Mouse (Mus musculus) CH12.LX (cell line): ENCODE measurements at regions not wholly inside any gene's neighbourhood (a gene's known extent, or its start where the extent isn't known, plus 50 kb on each side); places are given as distances from the start of the nearest gene placed in this dataset.

Experiments
- DNase-seq: peaks from one replicate; pipeline ENCODE4 v3.0.0-alpha.2; 2013; ENCODE audit errors: extremely low read depth
- H3K27ac ChIP-seq: 2 replicates; pipeline ENCODE4 v1.5.1; 2012; ENCODE audit warnings: low read depth, mild to moderate bottlenecking, control low read depth, moderate library complexity; ENCODE audit not compliant: insufficient read depth
- H3K27me3 ChIP-seq: replicated peaks from 2 replicates; pipeline ENCODE3; 2012; ENCODE audit warnings: inconsistent platforms
- H3K36me3 ChIP-seq, 2 experiments: replicated peaks in 1 of 2; 2 replicates each; pipeline versions ENCODE3 to v1.6.1; 2012; ENCODE audit warnings: inconsistent platforms in 1 of 2, low read length in 1 of 2, mild to moderate bottlenecking in 1 of 2, mixed read lengths in 1 of 2, moderate library complexity in 1 of 2; ENCODE audit not compliant: control insufficient read depth in 1 of 2, insufficient read depth in 1 of 2
- H3K4me1 ChIP-seq, 2 experiments: 2 replicates each; pipeline ENCODE4 v1.6.1; 2012; ENCODE audit warnings: inconsistent platforms in 1 of 2, moderate library complexity in 1 of 2; ENCODE audit not compliant: insufficient read depth in 2 of 2, control insufficient read depth in 1 of 2
- H3K4me2 ChIP-seq: 2 replicates; pipeline ENCODE4 v1.6.1; 2012; ENCODE audit warnings: low read depth, mild to moderate bottlenecking, control low read depth; ENCODE audit not compliant: poor library complexity, insufficient read depth, severe bottlenecking
- H3K4me3 ChIP-seq, 3 experiments: fragments of 150-350 bp in 1 of 3; sonication (generic) in 1 of 3; replicated peaks in 1 of 3; 2 replicates each; pipeline versions ENCODE3 to v1.5.1; 2011 to 2012; ENCODE audit warnings: low read depth in 2 of 3, low read length in 2 of 3, mild to moderate bottlenecking in 2 of 3, moderate library complexity in 2 of 3, control low read depth in 1 of 3, improper control_type of control experiment in 1 of 3, inconsistent platforms in 1 of 3, mixed read lengths in 1 of 3; ENCODE audit not compliant: poor library complexity in 1 of 3
- H3K79me2 ChIP-seq: replicated peaks from 2 replicates; pipeline ENCODE4 v1.6.1; 2012; ENCODE audit warnings: mild to moderate bottlenecking, moderate library complexity; ENCODE audit not compliant: control insufficient read depth, poor library complexity, insufficient read depth, severe bottlenecking; ENCODE audit errors: extremely low read depth
- H3K9ac ChIP-seq: 2 replicates; pipeline ENCODE4 v1.6.1; 2012; ENCODE audit warnings: low read depth, mild to moderate bottlenecking, control low read depth, moderate library complexity; ENCODE audit not compliant: insufficient read depth
- H3K9me3 ChIP-seq: replicated peaks from 2 replicates; pipeline ENCODE3; 2012; ENCODE audit warnings: low read length, inconsistent platforms, mixed read lengths
- BHLHE40 ChIP-seq: IDR thresholded peaks from 2 replicates; pipeline ENCODE4 v1.6.1; 2011; ENCODE audit warnings: mild to moderate bottlenecking, low read depth, low read length, improper control_type of control experiment
- CHD1 ChIP-seq: IDR thresholded peaks from 2 replicates; pipeline ENCODE4 v1.6.1; 2012; ENCODE audit warnings: low read depth, low read length, improper control_type of control experiment, inconsistent platforms
- CHD2 ChIP-seq: IDR thresholded peaks from 2 replicates; pipeline ENCODE4 v1.6.1; 2011; ENCODE audit warnings: low read length, improper control_type of control experiment
- E2F4 ChIP-seq: IDR thresholded peaks from 2 replicates; pipeline ENCODE4 v1.6.1; 2011; ENCODE audit warnings: low read depth, low read length, improper control_type of control experiment; ENCODE audit not compliant: insufficient replicate concordance
- EP300 ChIP-seq: IDR thresholded peaks from 2 replicates; pipeline ENCODE4 v1.6.1; 2011; ENCODE audit warnings: low read length, improper control_type of control experiment
- ETS1 ChIP-seq: conservative IDR thresholded peaks from 2 replicates; pipeline ENCODE4 v1.6.1; 2012; ENCODE audit warnings: low read depth, mild to moderate bottlenecking, inconsistent platforms, low read length, improper control_type of control experiment, moderate library complexity
- GABPA ChIP-seq: IDR thresholded peaks from 2 replicates; pipeline ENCODE4 v1.6.1; 2012; ENCODE audit warnings: low read depth, low read length, improper control_type of control experiment, inconsistent platforms; ENCODE audit not compliant: insufficient replicate concordance
- JUND ChIP-seq: conservative IDR thresholded peaks from 2 replicates; pipeline ENCODE4 v1.6.1; 2011; ENCODE audit warnings: low read depth, low read length, improper control_type of control experiment
- KAT2A ChIP-seq: IDR thresholded peaks from 2 replicates; pipeline ENCODE4 v1.6.1; 2012; ENCODE audit warnings: low read length, improper control_type of control experiment, inconsistent platforms; ENCODE audit not compliant: insufficient replicate concordance
- MAFK ChIP-seq: IDR thresholded peaks from 2 replicates; pipeline ENCODE4 v1.6.1; 2011; ENCODE audit warnings: low read length, improper control_type of control experiment; ENCODE audit not compliant: insufficient replicate concordance
- MXI1 ChIP-seq: IDR thresholded peaks from 2 replicates; pipeline ENCODE4 v1.6.1; 2011; ENCODE audit warnings: mild to moderate bottlenecking, low read depth, low read length, improper control_type of control experiment
- NRF1 ChIP-seq: IDR thresholded peaks from 2 replicates; pipeline ENCODE4 v1.6.1; 2014; ENCODE audit warnings: low read depth, mild to moderate bottlenecking, inconsistent platforms, low read length, improper control_type of control experiment, moderate library complexity
- PAX5 ChIP-seq: IDR thresholded peaks from 2 replicates; pipeline ENCODE4 v1.6.1; 2012; ENCODE audit warnings: low read length, inconsistent platforms, mixed read lengths
- POLR2A ChIP-seq: IDR thresholded peaks from 2 replicates; pipeline ENCODE4 v1.6.1; 2011; ENCODE audit warnings: low read depth, mild to moderate bottlenecking, improper control_type of control experiment, low read length
- POLR2AphosphoS2 ChIP-seq: IDR thresholded peaks from 2 replicates; pipeline ENCODE4 v1.6.1; 2011; ENCODE audit warnings: low read depth, low read length, improper control_type of control experiment
- RAD21 ChIP-seq: IDR thresholded peaks from 2 replicates; pipeline ENCODE4 v1.6.1; 2011; ENCODE audit warnings: low read depth, mild to moderate bottlenecking, low read length, improper control_type of control experiment, moderate library complexity
- RCOR1 ChIP-seq: conservative IDR thresholded peaks from 2 replicates; pipeline ENCODE4 v1.6.1; 2012; ENCODE audit warnings: low read depth, mild to moderate bottlenecking, inconsistent platforms, low read length, improper control_type of control experiment
- SIN3A ChIP-seq: IDR thresholded peaks from 2 replicates; pipeline ENCODE4 v1.6.1; 2012; ENCODE audit warnings: low read length, improper control_type of control experiment, inconsistent platforms
- TBP ChIP-seq: conservative IDR thresholded peaks from 2 replicates; pipeline ENCODE4 v1.6.1; 2011; ENCODE audit warnings: low read depth, low read length, improper control_type of control experiment
- TCF12 ChIP-seq: IDR thresholded peaks from 2 replicates; pipeline ENCODE4 v1.6.1; 2014; ENCODE audit warnings: low read depth, mild to moderate bottlenecking, inconsistent platforms, low read length, improper control_type of control experiment
- UBTF ChIP-seq: IDR thresholded peaks from 2 replicates; pipeline ENCODE4 v1.6.1; 2012; ENCODE audit warnings: low read depth, mild to moderate bottlenecking, inconsistent platforms, low read length, improper control_type of control experiment, moderate library complexity
- USF2 ChIP-seq: conservative IDR thresholded peaks from 2 replicates; pipeline ENCODE4 v1.6.1; 2011; ENCODE audit warnings: low read depth, low read length, improper control_type of control experiment
- ZC3H11A ChIP-seq: IDR thresholded peaks from 2 replicates; pipeline ENCODE4 v1.6.1; 2012; ENCODE audit warnings: low read depth, mild to moderate bottlenecking, inconsistent platforms, low read length, improper control_type of control experiment
- ZNF384 ChIP-seq: IDR thresholded peaks from 2 replicates; pipeline ENCODE4 v1.6.1; 2012; ENCODE audit warnings: low read depth, low read length, improper control_type of control experiment, inconsistent platforms
- dilution Hi-C: fragments of 300-500 bp; cut with MboI; formaldehyde crosslinking; loops from 2 replicates; pipeline ENCODE4 v1.14.3; 2020; ENCODE audit warnings: low sequenced_read_pairs; ENCODE audit not compliant: extremely low pct_unique_long_range_greater_than_20kb, extremely low pct_ligation_motif_present
- in situ Hi-C: fragments of 300-500 bp; cut with MboI; formaldehyde crosslinking; loops from 3 replicates; pipeline ENCODE4 v1.14.3; 2019; ENCODE audit warnings: low sequenced_read_pairs, low pct_ligation_motif_present, low pct_unique_long_range_greater_than_20kb, mixed read lengths

- Histone ChIP-seq H3K27ac (no peak overlapping the region), H3K36me3 (no peaks in the 10 kb centered on the region), H3K9ac (no peak overlapping the region), H3K9me3 (no peaks in the 10 kb centered on the region), H3K79me2 (no peaks in the 10 kb centered on the region), H3K4me1 (no peaks in the 10 kb centered on the region), H3K4me2 (no peak overlapping the region), H3K27me3 (no peaks in the 10 kb centered on the region), H3K4me3 (no peak overlapping the region)
- TF ChIP-seq CHD2 (no peak), TBP (no peak), MAFK (no peak), PAX5 (no peak), USF2 (no peak), MXI1 (no peak), UBTF (no peak), SIN3A (no peak), JUND (no peak), KAT2A (no peak), POLR2AphosphoS2 (no peak), E2F4 (no peak), GABPA (no peak), CHD1 (no peak), ZNF384 (no peak), TCF12 (no peak), ETS1 (no peak), RCOR1 (no peak)
- in situ Hi-C loops = no loop called here
- no peak for DNase-seq
- dilution Hi-C loops = no loop called here
Observed at GRCm38 (mm10) chr11:17414531-17414930, 157.2 kb downstream of the C1d start.

DNA sequence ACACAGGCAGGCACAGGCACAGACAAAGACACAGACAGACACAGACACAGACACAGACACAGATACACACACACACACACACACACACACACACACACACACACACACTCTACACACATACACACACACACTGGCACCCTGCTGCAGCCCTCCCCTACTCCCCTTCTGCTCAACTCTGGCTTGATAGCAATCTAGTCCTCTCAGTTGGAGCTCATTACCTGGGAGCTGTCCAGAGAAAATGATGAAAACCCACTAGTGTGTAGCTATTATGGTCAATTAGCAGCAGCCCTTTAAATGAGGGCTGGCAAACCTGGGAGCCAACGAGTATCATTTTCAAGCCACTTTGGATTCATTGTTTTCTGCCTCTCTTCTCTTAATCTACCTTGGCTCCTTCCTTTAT lies 157.8 kb downstream of the C1d start:
- no peaks in the 10 kb centered on the region for H3K79me2 ChIP-seq
- no peaks in the 10 kb centered on the region for H3K9me3 ChIP-seq
- DNase-seq = no peak
- in situ Hi-C loops = no loop called here
- no peaks in the 10 kb centered on the region for H3K4me1 ChIP-seq
- dilution Hi-C loops = no loop called here
- H3K27ac ChIP-seq = no peak overlapping the region
- TF ChIP-seq ETS1 (no peak), PAX5 (no peak), BHLHE40 (no peak), USF2 (no peak), MXI1 (no peak), ZC3H11A (no peak), CHD2 (no peak), POLR2AphosphoS2 (no peak), RAD21 (no peak), EP300 (no peak), NRF1 (no peak), SIN3A (no peak), POLR2A (no peak)
- no peak overlapping the region for H3K4me3 ChIP-seq
- H3K36me3 ChIP-seq = no peaks in the 10 kb centered on the region
- no peak overlapping the region for H3K4me2 ChIP-seq
- no peak overlapping the region for H3K9ac ChIP-seq
- no peaks in the 10 kb centered on the region for H3K27me3 ChIP-seq
